Mouse (Mus musculus): ENCODE measurements around the gene Tiam1. TPM values are rescaled to one million over a fixed set of nuclear protein-coding genes. Genes with fewer than 3 reads are reported as not detected.

Tiam1 gene
- polyA plus RNA-seq, 1 experiment from 2014 or later: 23.6 TPM

DNA sequence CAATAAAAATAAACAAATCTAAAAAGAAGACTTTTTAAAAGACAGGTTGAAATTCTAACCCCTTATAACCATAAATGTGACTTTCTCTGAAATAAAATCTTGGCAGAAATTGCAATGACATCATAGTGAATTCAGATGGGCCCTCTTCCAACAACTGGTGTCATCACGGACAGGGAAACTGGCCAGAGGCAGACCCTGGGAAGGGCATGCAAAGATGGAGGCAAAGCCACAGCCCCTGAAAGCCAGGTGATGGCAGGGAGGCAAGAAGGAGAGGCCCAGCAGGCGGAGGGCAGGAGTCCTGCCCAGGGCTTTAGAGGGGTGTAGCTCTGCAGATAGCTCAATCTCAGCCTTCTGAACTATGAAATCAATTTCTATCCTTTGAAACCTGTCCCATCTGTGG lies 39.8 kb downstream of the Tiam1 start:
- Histone ChIP-seq H3K27ac (replicated peaks) (no peak overlapping the region), H3K36me3 (no peaks in the 10 kb centered on the region), H3K9ac (replicated peaks) (no peak overlapping the region), H3K4me2 (no peak overlapping the region), H3K4me3 (replicated peaks) (no peak overlapping the region), H3K9me3 (replicated peaks) (no peaks in the 10 kb centered on the region), H3K4me1 (0 out of 2 replicates have a peak, but pooled peaks cover 3% of the 10 kb centered on the region), H3K27me3 (replicated peaks) (no peaks in the 10 kb centered on the region)
- 74% methylated on average over 2 of the region's 2 CpGs for WGBS
- ATAC-seq (ENCODE audit: low FRiP score): no peak

- ATAC-seq (ENCODE audit: low FRiP score): no peak
- WGBS: 85% methylated on average over 7 of the region's 7 CpGs
- H3K9me3 ChIP-seq (replicated peaks): no peaks in the 10 kb centered on the region
- H3K4me2 ChIP-seq: no peak overlapping the region
- H3K27ac ChIP-seq (replicated peaks): no peak overlapping the region
- H3K36me3 ChIP-seq: no peaks in the 10 kb centered on the region
- no peaks in the 10 kb centered on the region for H3K27me3 ChIP-seq (replicated peaks)
- no peak overlapping the region for H3K4me3 ChIP-seq (replicated peaks)
- 0 out of 2 replicates have a peak, but pooled peaks cover 3% of the 10 kb centered on the region for H3K4me1 ChIP-seq
- no peak overlapping the region for H3K9ac ChIP-seq (replicated peaks)
Observed at GRCm38 (mm10) chr16:90102596-90102995, 41.0 kb downstream of the Tiam1 start.

DNA sequence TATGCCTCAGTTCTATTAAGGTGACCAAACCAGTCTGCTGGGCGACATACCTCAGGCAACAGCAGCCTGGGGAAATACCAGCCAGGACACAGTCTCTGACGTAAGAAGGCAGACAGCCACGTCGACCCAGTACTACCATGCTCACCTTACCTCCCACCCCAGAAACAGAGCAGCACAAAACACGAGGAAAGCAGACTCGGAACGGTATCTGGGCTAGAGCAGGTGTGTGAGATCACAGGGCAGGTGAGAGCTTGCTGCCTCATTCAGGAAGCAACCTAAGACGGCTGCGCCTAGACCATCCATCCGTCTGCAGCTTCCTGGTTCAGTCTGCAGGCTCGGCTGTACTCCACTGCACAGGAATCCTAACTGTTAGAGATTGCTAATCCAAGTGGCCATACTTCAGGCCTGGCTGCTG lies 45.4 kb downstream of the Tiam1 start:
- WGBS: 92% methylated on average over 11 of the region's 11 CpGs
- ATAC-seq (ENCODE audit: low FRiP score): no peak
- no peaks in the 10 kb centered on the region for H3K9me3 ChIP-seq (replicated peaks)
- H3K4me1 ChIP-seq: peaks cover 16% of the 10 kb centered on the region
- no peaks in the 10 kb centered on the region for H3K27me3 ChIP-seq (replicated peaks)
- H3K27ac ChIP-seq (replicated peaks): no peak overlapping the region
- no peak overlapping the region for H3K9ac ChIP-seq (replicated peaks)
- H3K4me2 ChIP-seq: no peak overlapping the region
- no peak overlapping the region for H3K4me3 ChIP-seq (replicated peaks)
- H3K36me3 ChIP-seq: no peaks in the 10 kb centered on the region

DNA sequence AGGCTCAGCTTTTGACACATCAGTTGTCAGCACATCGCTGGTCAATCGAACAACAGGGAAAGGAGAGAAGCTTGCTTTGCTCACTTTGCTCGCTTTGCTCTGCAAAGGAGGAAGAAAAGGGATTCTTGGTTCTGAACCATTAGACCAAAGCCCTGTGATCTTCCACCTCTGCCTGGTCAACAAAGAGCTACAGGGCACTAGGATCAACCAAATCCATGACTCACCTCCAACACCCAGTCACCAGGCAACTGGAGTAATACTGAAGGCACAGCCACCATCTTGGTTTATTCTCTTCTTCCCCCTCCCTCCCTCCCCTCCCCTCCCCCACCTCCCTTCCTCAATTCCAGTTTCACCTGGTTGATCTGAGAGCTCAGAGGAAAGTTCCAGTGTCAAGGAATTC lies 45.8 kb downstream of the Tiam1 start:
- no peaks in the 10 kb centered on the region for H3K27me3 ChIP-seq (replicated peaks)
- peaks cover 16% of the 10 kb centered on the region for H3K4me1 ChIP-seq
- no peaks in the 10 kb centered on the region for H3K9me3 ChIP-seq (replicated peaks)
- no peak overlapping the region for H3K9ac ChIP-seq (replicated peaks)
- 98% methylated on average over 3 of the region's 3 CpGs for WGBS
- ATAC-seq (ENCODE audit: low FRiP score): no peak
- no peak overlapping the region for H3K4me3 ChIP-seq (replicated peaks)
- H3K4me2 ChIP-seq: no peak overlapping the region
- no peaks in the 10 kb centered on the region for H3K36me3 ChIP-seq
- H3K27ac ChIP-seq (replicated peaks): no peak overlapping the region

- WGBS: 83% methylated on average over 5 of the region's 5 CpGs
- H3K9me3 ChIP-seq (replicated peaks): no peaks in the 10 kb centered on the region
- H3K9ac ChIP-seq (replicated peaks): no peak overlapping the region
- peaks cover 16% of the 10 kb centered on the region for H3K4me1 ChIP-seq
- ATAC-seq (ENCODE audit: low FRiP score): no peak
- no peak overlapping the region for H3K4me2 ChIP-seq
- no peak overlapping the region for H3K4me3 ChIP-seq (replicated peaks)
- no peak overlapping the region for H3K27ac ChIP-seq (replicated peaks)
- no peaks in the 10 kb centered on the region for H3K27me3 ChIP-seq (replicated peaks)
- no peaks in the 10 kb centered on the region for H3K36me3 ChIP-seq
Observed at GRCm38 (mm10) chr16:90096011-90096410, 47.6 kb downstream of the Tiam1 start.

- no peaks in the 10 kb centered on the region for H3K27me3 ChIP-seq (replicated peaks)
- H3K36me3 ChIP-seq: no peaks in the 10 kb centered on the region
- ATAC-seq (ENCODE audit: low FRiP score): no peak
- H3K27ac ChIP-seq (replicated peaks): no peak overlapping the region
- H3K9me3 ChIP-seq (replicated peaks): no peaks in the 10 kb centered on the region
- 81% methylated on average over 9 of the region's 9 CpGs for WGBS
- peaks cover 16% of the 10 kb centered on the region for H3K4me1 ChIP-seq
- no peak overlapping the region for H3K4me3 ChIP-seq (replicated peaks)
- no peak overlapping the region for H3K9ac ChIP-seq (replicated peaks)
- H3K4me2 ChIP-seq: no peak overlapping the region
Observed at GRCm38 (mm10) chr16:90093015-90093414, 50.6 kb downstream of the Tiam1 start.

GRCm38 (mm10) chr16:90091906-90092305 lies 51.7 kb downstream of the Tiam1 start:
- H3K27ac ChIP-seq (replicated peaks): no peak overlapping the region
- H3K4me3 ChIP-seq (replicated peaks): no peak overlapping the region
- H3K9ac ChIP-seq (replicated peaks): no peak overlapping the region
- no peak for ATAC-seq (ENCODE audit: low FRiP score)
- no peak overlapping the region for H3K4me2 ChIP-seq
- no peaks in the 10 kb centered on the region for H3K9me3 ChIP-seq (replicated peaks)
- no peaks in the 10 kb centered on the region for H3K36me3 ChIP-seq
- 89% methylated on average over 1 of the region's 1 CpGs for WGBS
- H3K27me3 ChIP-seq (replicated peaks): no peaks in the 10 kb centered on the region
- H3K4me1 ChIP-seq: peaks cover 16% of the 10 kb centered on the region

- Histone ChIP-seq H3K27me3 (replicated peaks) (no peaks in the 10 kb centered on the region), H3K4me2 (no peak overlapping the region), H3K9me3 (replicated peaks) (no peaks in the 10 kb centered on the region), H3K27ac (replicated peaks) (no peak overlapping the region), H3K4me3 (replicated peaks) (no peak overlapping the region), H3K4me1 (peaks cover 16% of the 10 kb centered on the region), H3K9ac (replicated peaks) (no peak overlapping the region), H3K36me3 (no peaks in the 10 kb centered on the region)
- 91% methylated on average over 11 of the region's 11 CpGs for WGBS
- ATAC-seq (ENCODE audit: low FRiP score): no peak
Observed at GRCm38 (mm10) chr16:90091112-90091720, 52.4 kb downstream of the Tiam1 start.

DNA sequence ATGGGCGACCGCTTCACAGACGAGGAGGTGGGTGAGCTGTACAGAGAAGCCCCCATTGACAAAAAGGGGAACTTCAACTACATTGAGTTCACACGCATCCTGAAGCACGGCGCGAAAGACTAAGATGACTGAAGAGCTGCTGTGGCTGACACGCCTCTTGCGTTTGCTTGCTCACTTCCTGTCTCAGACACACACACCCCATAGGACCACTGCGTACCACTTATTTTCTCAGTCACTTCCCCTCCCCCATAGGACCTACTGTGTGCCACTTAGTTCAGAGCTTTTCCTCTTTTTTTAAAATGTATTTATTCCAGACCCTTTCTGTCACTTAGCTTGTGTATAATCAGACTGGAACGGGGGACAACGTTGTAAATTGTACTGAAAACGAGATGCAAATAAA lies 53.2 kb downstream of the Tiam1 start:
- WGBS: 97% methylated on average over 13 of the region's 13 CpGs
- Histone ChIP-seq H3K36me3 (no peaks in the 10 kb centered on the region), H3K9me3 (replicated peaks) (no peaks in the 10 kb centered on the region), H3K4me2 (no peak overlapping the region), H3K9ac (replicated peaks) (no peak overlapping the region), H3K4me3 (replicated peaks) (no peak overlapping the region), H3K27me3 (replicated peaks) (no peaks in the 10 kb centered on the region), H3K27ac (replicated peaks) (no peak overlapping the region), H3K4me1 (peaks cover 12% of the 10 kb centered on the region)
- ATAC-seq (ENCODE audit: low FRiP score): no peak

DNA sequence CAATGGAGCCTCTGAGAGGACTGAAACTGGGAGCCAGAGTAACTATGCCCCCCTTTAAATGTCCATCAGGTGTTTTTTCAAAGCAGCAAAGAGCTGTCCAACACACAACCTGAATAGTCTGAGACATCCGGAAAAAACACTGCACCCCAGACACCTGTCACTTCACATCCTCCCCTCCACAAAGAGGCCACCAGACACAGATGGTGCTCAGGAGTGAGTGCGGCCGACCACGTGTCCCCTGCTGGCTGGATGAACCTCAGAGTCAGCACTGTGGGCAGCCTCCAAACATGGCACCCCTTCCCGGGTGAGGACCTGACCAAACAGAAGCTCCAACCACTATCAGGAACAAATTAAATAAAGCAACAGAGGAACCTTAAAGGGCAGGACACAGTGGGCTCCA lies 56.3 kb downstream of the Tiam1 start:
- no peak overlapping the region for H3K27ac ChIP-seq (replicated peaks)
- H3K9ac ChIP-seq (replicated peaks): no peak overlapping the region
- no peak overlapping the region for H3K4me2 ChIP-seq
- no peak overlapping the region for H3K4me3 ChIP-seq (replicated peaks)
- no peaks in the 10 kb centered on the region for H3K9me3 ChIP-seq (replicated peaks)
- WGBS: 92% methylated on average over 5 of the region's 5 CpGs
- peaks cover 3% of the 10 kb centered on the region; the same call in 1 of the 2 replicates for H3K4me1 ChIP-seq
- ATAC-seq (ENCODE audit: low FRiP score): no peak
- H3K27me3 ChIP-seq (replicated peaks): no peaks in the 10 kb centered on the region
- no peaks in the 10 kb centered on the region for H3K36me3 ChIP-seq

GRCm38 (mm10) chr16:90086111-90086510 lies 57.5 kb downstream of the Tiam1 start:
- no peaks in the 10 kb centered on the region for H3K9me3 ChIP-seq (replicated peaks)
- H3K4me3 ChIP-seq (replicated peaks): no peak overlapping the region
- no peak overlapping the region for H3K4me2 ChIP-seq
- peaks cover 3% of the 10 kb centered on the region; the same call in 1 of the 2 replicates for H3K4me1 ChIP-seq
- H3K9ac ChIP-seq (replicated peaks): no peak overlapping the region
- WGBS: 86% methylated on average over 6 of the region's 6 CpGs
- no peak overlapping the region for H3K27ac ChIP-seq (replicated peaks)
- no peaks in the 10 kb centered on the region for H3K36me3 ChIP-seq
- H3K27me3 ChIP-seq (replicated peaks): no peaks in the 10 kb centered on the region
- no peak for ATAC-seq (ENCODE audit: low FRiP score)

- H3K4me2 ChIP-seq: no peak overlapping the region
- H3K4me1 ChIP-seq: peaks cover 3% of the 10 kb centered on the region; the same call in 1 of the 2 replicates
- H3K9me3 ChIP-seq (replicated peaks): no peaks in the 10 kb centered on the region
- ATAC-seq (ENCODE audit: low FRiP score): 0 out of 2 replicates have a peak, but pooled peaks have one; percentile 30
- no peak overlapping the region for H3K4me3 ChIP-seq (replicated peaks)
- WGBS: 64% methylated on average over 14 of the region's 14 CpGs
- no peaks in the 10 kb centered on the region for H3K36me3 ChIP-seq
- H3K27ac ChIP-seq (replicated peaks): no peak overlapping the region
- no peaks in the 10 kb centered on the region for H3K27me3 ChIP-seq (replicated peaks)
- no peak overlapping the region for H3K9ac ChIP-seq (replicated peaks)
Observed at GRCm38 (mm10) chr16:90085580-90085979, 58.0 kb downstream of the Tiam1 start.
